Mouse (Mus musculus) embryo, embryonic 11.5 days (tissue): ENCODE results near the gene Pappa2.

ENCODE experiments used
- DNase-seq: peaks from one replicate; pipeline ENCODE4 v3.0.0-alpha.2; 2012; ENCODE audit warnings: low read depth, low spot score

The Pappa2 gene

GRCm38 (mm10) chr1:158980390-158980789 lies at the start of gene Pappa2:
Gene Pappa2 (minus strand): TSS chr1:158980490.
- no peak for DNase-seq

- DNase-seq: no peak
Observed at GRCm38 (mm10) chr1:159029106-159029505, 48.8 kb upstream of the Pappa2 start.

- DNase-seq: no peak
Observed at GRCm38 (mm10) chr1:159014940-159015660, 34.8 kb upstream of the Pappa2 start.

- no peak for DNase-seq
Observed at GRCm38 (mm10) chr1:158987042-158987441, 6.8 kb upstream of the Pappa2 start.

- DNase-seq: no peak
Observed at GRCm38 (mm10) chr1:158962340-158962739, 17.9 kb downstream of the Pappa2 start.

- no peak for DNase-seq
Observed at GRCm38 (mm10) chr1:158960984-158961383, 19.3 kb downstream of the Pappa2 start.

DNA sequence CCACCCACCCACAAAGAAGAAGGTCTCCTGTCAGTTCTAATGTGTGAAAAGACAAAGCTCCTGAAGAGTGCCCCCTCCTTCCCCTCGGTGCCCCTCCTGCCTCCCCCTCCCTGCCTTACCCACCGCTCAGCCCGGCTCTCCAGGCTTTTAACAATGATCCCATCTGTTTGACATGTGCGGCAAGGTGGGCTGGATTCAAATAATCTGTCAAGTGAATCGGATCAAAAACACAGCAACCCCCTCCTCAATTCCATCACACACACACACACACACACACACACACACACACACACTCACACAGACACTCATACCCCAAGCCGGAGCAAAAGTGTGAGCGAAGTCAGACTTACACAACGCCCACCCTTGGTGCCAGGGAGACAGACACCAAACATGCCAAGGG lies 19.7 kb downstream of the Pappa2 start:
- DNase-seq: no peak

DNA sequence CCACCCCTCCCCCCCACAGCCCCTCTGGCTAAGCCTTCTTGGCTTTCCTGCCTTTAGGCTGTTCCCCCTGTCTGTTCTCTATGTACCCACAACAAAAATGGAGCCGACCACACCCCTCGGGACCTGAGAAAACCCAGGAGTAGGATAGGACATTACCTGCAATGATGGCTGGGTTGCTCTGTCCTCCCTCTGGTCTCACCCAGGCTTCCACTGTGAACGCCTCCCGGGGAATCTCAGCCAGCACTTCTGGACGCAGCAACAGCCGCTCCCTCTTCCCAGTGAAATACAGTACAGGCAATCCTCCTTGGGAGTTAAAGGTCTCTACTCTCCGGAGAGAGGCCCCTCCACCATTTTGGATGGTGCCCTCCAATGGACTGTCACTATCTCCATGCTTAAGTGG lies 23.9 kb downstream of the Pappa2 start:
- no peak for DNase-seq

- no peak for DNase-seq
Observed at GRCm38 (mm10) chr1:158954785-158955184, 25.5 kb downstream of the Pappa2 start.

GRCm38 (mm10) chr1:158953479-158954207 lies 26.6 kb downstream of the Pappa2 start:
- DNase-seq: peak; percentile 68

GRCm38 (mm10) chr1:158949041-158949440 lies 31.2 kb downstream of the Pappa2 start:
- no peak for DNase-seq

DNA sequence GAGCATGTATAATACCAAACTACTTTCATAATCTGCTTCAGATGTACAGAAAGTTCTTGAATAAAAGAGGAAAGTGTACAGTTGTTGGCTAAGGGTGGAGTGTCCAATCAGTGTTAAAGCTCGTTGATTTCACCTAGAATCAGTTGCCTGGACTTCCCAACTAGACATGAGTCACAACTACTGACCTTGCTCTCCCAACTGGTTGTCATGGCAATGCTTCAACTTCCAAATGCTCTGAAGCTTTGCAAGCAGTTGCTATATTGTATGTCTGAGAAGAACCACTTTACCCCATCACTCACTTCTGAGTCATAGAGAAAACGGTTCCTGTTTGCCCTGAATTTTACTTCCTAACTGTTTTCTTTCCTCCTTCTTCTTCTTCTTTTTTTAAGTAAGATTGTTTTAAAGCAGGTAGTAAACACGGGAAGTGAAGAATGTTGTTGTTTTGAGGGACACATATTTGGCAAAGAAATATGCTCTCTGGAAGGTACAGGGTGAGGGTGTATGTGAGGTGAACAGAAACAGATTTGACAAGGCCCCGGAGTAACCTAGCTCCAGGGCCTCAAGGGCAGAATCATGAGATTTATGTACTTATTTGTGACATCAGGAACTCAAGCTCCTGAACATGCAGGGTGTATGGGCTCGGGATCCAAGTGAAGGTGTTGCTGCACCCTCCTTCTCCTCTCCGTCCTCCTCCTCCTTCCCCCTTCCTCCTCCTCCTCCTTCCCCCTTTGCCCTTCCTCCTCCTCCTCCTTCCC lies 32.1 kb downstream of the Pappa2 start:
- no peak for DNase-seq

GRCm38 (mm10) chr1:158944936-158945335 lies 35.4 kb downstream of the Pappa2 start:
- DNase-seq: no peak

GRCm38 (mm10) chr1:158942864-158943263 lies 37.4 kb downstream of the Pappa2 start:
- no peak for DNase-seq

GRCm38 (mm10) chr1:158940966-158941365 lies 39.3 kb downstream of the Pappa2 start:
- DNase-seq: no peak

DNA sequence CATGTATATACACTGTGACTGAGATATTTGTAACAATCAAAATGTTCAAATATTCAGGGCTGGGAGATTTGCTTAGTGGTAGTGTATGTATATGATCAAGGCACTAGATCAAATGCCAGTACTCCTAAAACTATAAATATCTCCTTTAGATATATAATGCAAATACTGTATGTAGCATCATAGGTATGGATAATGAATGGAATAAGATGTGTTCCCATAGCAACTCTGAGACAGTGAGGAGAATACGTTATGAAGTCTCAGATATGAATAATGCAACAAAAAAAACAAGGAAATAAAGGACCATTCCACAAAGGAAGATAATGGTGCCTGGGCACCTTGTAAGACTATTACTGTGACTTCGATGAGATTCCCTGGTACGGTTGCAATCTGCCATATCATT lies 45.8 kb downstream of the Pappa2 start:
- DNase-seq: no peak

DNA sequence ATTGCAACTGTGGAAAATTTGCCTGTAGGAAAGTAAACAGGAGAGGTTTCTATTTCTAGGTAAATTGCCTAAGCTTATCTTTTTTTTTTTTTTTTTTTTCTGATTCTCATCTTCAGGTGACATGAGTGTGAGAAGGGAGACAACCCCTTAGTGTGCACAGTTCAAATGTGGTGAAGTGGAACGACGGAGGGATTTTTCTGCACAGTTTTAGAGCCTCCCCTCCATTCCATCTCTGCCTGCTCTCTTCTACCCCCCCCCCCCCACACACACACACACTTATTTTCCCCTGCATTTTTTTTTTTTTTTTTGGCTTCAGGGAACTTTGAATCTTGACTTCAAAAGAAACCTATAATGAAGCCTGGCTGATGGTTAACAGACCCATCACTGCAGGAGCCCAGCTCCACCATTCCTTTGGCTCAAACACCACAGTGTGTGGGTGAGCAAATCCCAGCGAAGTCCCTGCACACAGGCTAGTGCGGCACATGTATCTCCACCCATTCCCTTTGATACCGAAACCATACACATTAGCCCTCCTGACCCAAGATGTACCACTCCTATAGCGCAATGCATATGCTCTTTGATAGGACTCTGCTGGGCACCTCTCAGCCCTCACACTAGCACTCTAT lies 49.0 kb downstream of the Pappa2 start:
- DNase-seq: no peak

DNA sequence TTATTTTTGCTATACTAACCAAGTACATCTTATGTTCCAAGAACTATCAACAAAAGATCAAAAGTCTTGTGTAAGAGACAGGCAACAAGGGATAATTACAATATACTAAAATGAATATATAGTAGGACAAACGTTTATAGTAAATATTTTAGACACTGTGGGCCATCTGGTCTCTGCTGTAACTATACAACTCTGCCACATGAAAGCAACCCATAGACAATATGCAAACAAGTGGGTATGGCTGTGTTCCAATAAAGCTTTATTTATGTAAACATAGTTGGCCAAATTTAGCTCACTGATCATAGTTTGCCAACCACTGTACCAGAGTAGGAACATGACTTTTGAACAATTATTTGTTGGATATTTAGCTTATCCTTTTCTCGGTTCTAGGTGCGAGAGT lies 50.9 kb downstream of the Pappa2 start:
- no peak for DNase-seq

DNA sequence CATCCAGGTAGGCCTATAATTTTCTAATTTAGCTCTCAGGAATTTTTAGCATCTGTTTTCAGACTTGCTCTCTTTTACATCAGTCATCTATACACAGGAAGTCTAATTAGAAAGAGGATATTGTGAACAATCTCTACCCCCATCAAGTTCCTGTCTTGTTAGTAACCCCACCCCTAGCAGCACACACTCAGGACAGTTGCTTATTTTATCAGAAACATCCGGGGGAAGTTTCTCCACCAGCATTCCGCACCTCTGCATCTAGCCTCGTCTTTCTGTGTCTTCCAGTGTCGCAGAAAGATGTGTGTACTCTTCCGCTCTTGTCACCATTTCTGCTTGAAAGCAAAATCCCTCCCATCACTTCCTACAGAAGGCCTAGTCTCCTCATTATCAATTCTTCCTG lies 59.8 kb downstream of the Pappa2 start:
- no peak for DNase-seq

- DNase-seq: no peak
Observed at GRCm38 (mm10) chr1:158918890-158919289, 61.4 kb downstream of the Pappa2 start.

DNA sequence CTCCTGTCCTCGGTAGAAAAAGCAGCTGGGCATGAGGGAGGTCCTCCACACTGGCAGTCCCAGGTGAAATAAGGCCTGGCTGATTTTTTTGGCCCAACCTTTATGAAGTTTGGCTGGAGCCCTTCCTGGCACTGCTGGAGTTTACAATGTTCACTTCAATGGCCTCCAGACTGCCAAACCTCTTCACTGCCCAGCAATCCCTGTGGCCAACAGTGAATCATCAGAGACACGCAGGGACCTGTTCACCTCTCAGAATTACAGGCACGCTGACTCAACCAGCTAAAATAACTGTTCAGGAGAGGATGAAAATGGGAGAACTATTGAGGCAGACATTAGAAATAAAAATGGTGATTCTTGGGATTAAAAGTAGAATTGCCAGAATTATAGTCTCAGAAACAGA lies 63.2 kb downstream of the Pappa2 start:
- DNase-seq: no peak

- no peak for DNase-seq
Observed at GRCm38 (mm10) chr1:158915592-158915991, 64.7 kb downstream of the Pappa2 start.
